Mouse (Mus musculus): Measurements from ENCODE around the gene Camta1. TPM values are rescaled to one million over a fixed set of nuclear protein-coding genes. Genes with fewer than 3 reads are reported as not detected.
A peak's percentile ranks its signal among the peaks of the same experiment; 100 is the strongest.

Gene Camta1
- polyA plus RNA-seq (2012; rRNA removed) = 10.3 and 12.8 TPM in 2 replicates

- DNase-seq (ENCODE audit: low read depth) = peak; percentile 99
These were observed at the start of gene Camta1 for GRCm38 (mm10) chr4:151861806-151862739. Camta1 (minus strand) TSS chr4:151861876.

GRCm38 (mm10) chr4:151908809-151909208 is 47.1 kb upstream of the Camta1 start:
- no peak for DNase-seq (ENCODE audit: low read depth)

- DNase-seq (ENCODE audit: low read depth) = no peak
These were observed 46.1 kb upstream of the Camta1 start for GRCm38 (mm10) chr4:151907577-151908343.

- no peak for DNase-seq (ENCODE audit: low read depth)
These were observed 43.9 kb upstream of the Camta1 start for GRCm38 (mm10) chr4:151905621-151906020.

GRCm38 (mm10) chr4:151904098-151904497 is 42.4 kb upstream of the Camta1 start:
- DNase-seq (ENCODE audit: low read depth) = no peak

GRCm38 (mm10) chr4:151902689-151903241 is 41.1 kb upstream of the Camta1 start:
- peak; percentile 28 for DNase-seq (ENCODE audit: low read depth)

- DNase-seq (ENCODE audit: low read depth) = no peak
These were observed 40.5 kb upstream of the Camta1 start for GRCm38 (mm10) chr4:151902046-151902688.

GRCm38 (mm10) chr4:151901422-151901821 is 39.7 kb upstream of the Camta1 start:
- no peak for DNase-seq (ENCODE audit: low read depth)

GRCm38 (mm10) chr4:151900735-151901134 is 39.1 kb upstream of the Camta1 start:
- DNase-seq (ENCODE audit: low read depth) = no peak

GRCm38 (mm10) chr4:151899707-151900384 is 38.2 kb upstream of the Camta1 start:
- no peak for DNase-seq (ENCODE audit: low read depth)

GRCm38 (mm10) chr4:151898600-151899245 is 37.0 kb upstream of the Camta1 start:
- no peak for DNase-seq (ENCODE audit: low read depth)

- DNase-seq (ENCODE audit: low read depth) = no peak
These were observed 35.5 kb upstream of the Camta1 start for GRCm38 (mm10) chr4:151897069-151897617.

GRCm38 (mm10) chr4:151895624-151896023 is 33.9 kb upstream of the Camta1 start:
- no peak for DNase-seq (ENCODE audit: low read depth)

- DNase-seq (ENCODE audit: low read depth) = no peak
These were observed 33.2 kb upstream of the Camta1 start for GRCm38 (mm10) chr4:151894926-151895325.

GRCm38 (mm10) chr4:151893241-151893640 is 31.6 kb upstream of the Camta1 start:
- DNase-seq (ENCODE audit: low read depth) = no peak

GRCm38 (mm10) chr4:151881590-151881989 is 19.9 kb upstream of the Camta1 start:
- no peak for DNase-seq (ENCODE audit: low read depth)

- DNase-seq (ENCODE audit: low read depth) = no peak
These were observed 18.5 kb upstream of the Camta1 start for GRCm38 (mm10) chr4:151880044-151880690.

GRCm38 (mm10) chr4:151876400-151876799 is 14.7 kb upstream of the Camta1 start:
- no peak for DNase-seq (ENCODE audit: low read depth)

- no peak for DNase-seq (ENCODE audit: low read depth)
These were observed 1.8 kb upstream of the Camta1 start for GRCm38 (mm10) chr4:151863511-151863910.

- no peak for DNase-seq (ENCODE audit: low read depth)
These were observed 238 bp downstream of the Camta1 start for GRCm38 (mm10) chr4:151861471-151861805.
